Mouse (Mus musculus): ENCODE results near the gene Pdia2.
A peak's percentile ranks its signal among the peaks of the same experiment; 100 is the strongest.
"Not testable (repeated sequence)": the region's sequence is repeated elsewhere in the genome, so short reads cannot be mapped to it uniquely, and the experiment has no call there.

Gene Pdia2

DNA sequence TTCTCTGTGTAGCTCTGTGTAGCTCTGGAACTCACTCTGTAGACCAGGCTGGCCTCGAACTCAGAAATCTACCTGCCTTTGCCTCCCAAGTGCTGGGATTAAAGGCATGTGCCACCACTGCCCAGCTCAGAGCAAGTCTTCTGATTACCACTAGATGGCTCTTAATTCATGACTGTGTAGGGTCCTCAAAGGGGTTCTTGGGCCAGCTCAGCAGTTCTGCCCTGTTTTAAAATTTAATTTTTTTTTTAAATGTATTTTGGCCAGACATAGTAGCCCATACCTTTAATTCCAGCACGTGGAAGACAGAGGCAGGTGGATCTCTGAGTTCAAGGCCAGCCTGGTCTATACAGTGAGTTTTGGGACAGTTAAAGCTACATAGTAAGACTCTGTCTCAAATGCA lies 23.6 kb downstream of the Pdia2 start:
- H3K36me3 ChIP-seq (ENCODE audit: control insufficient read depth, insufficient read depth, low read length, poor library complexity, severe bottlenecking); H3K27me3 ChIP-seq (ENCODE audit: control insufficient read depth, insufficient read depth, low read length, poor library complexity, severe bottlenecking); DNase-seq (ENCODE audit: low read depth, low spot score): not testable (repeated sequence)

DNA sequence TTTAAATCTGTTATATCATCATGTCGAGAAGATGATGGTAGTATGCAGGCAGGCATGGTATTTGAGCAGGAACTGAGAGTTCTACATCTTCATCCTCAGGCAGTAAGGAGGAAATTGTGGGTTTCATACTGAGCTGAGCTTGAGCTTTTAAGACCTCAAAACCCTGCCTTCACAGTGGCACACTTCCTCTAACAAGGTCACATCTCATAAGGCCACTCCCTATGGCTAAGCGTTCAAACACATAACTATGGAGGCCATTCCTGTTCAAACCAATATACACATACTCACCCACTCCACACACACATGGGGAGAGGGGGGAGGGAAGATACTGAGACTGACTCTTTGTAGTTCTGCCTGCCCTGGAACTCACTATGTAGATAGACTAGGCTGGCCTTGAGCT lies 30.8 kb downstream of the Pdia2 start:
- no peaks in the 10 kb centered on the region for H3K36me3 ChIP-seq (ENCODE audit: control insufficient read depth, insufficient read depth, low read length, poor library complexity, severe bottlenecking)
- DNase-seq (ENCODE audit: low read depth, low spot score) = peak; percentile 88
- H3K27me3 ChIP-seq (ENCODE audit: control insufficient read depth, insufficient read depth, low read length, poor library complexity, severe bottlenecking) = no peaks in the 10 kb centered on the region

DNA sequence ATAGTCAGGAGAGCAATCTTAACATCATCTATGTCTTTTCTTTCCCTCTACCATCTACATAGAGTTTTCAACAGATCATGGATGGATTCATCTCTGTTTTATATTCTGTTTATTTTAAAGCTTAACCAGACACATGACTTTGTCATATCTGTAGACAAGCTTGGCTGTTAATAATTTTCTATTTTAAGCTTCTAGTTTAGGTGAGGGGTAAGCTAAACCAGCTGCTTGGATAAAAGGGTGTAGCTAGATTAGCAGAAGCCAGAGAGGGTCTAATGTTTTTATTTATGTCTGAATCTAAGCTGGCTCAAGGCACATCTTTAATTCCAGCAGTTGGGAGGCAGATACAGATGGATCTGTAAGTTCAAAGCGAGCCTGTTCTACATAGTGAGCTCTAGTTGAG lies 36.2 kb downstream of the Pdia2 start:
- H3K27me3 ChIP-seq (ENCODE audit: control insufficient read depth, insufficient read depth, low read length, poor library complexity, severe bottlenecking) = no peaks in the 10 kb centered on the region
- H3K36me3 ChIP-seq (ENCODE audit: control insufficient read depth, insufficient read depth, low read length, poor library complexity, severe bottlenecking) = no peaks in the 10 kb centered on the region
- DNase-seq (ENCODE audit: low read depth, low spot score) = no peak

DNA sequence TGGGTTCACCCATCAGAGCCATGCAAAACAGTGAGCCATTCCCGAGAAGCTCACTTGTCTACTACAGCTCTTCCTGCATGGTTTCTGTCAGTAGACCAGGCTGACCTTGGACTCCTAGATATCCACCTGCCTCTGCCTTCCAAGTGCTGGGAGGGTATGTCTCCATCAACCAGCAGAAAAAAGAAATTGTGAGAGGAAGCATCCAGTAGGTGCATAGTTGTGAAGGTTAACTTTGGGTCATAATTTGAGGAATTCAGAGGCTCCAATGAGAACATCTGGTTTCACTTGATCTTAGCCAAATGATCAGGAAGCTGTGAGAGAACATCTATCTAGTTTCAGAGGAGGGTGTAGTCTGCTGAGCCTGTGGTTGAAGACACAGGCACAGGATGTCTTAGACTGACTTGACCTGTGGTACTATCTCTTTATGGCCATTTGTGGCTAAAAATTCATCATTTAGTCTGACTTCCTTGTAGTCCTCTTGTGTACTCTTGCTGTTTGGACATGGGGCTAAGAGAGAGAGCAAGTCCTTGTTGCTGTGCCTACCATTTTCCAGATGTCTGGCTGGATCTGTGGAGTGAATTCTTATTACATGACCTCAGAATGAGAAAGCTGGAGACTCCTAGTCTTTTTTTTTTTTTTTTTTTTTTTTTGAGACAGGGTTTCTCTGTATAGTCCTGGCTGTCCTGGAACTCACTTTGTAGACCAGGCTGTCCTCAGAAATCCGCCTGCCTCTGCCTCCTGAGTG lies 46.8 kb downstream of the Pdia2 start:
- DNase-seq (ENCODE audit: low read depth, low spot score) = no peak
- Histone ChIP-seq H3K36me3 (ENCODE audit: control insufficient read depth, insufficient read depth, low read length, poor library complexity, severe bottlenecking) (peaks cover 8% of the 10 kb centered on the region; the same call in 1 of the 2 replicates), H3K27me3 (ENCODE audit: control insufficient read depth, insufficient read depth, low read length, poor library complexity, severe bottlenecking) (no peaks in the 10 kb centered on the region)

DNA sequence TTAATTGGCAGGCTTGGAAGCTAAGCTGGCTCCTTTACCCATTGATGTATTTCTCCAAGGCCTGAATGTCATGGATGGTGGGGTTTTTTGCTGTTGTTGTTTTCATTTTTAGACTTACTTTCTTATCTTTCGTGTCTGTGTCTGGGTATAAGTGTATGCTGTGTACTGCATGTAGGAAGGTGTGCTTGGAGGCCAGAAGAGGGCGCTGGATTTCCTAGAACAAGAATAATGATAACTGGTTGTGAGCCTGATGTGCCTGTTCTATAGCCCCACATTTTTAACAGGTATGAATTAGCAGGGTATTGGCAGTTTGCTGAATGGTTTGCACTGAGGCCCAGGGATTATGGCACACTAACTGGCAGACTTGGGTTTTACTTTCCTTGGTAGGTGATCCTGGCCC lies 49.8 kb downstream of the Pdia2 start:
- DNase-seq (ENCODE audit: low read depth, low spot score) = no peak
- Histone ChIP-seq H3K27me3 (ENCODE audit: control insufficient read depth, insufficient read depth, low read length, poor library complexity, severe bottlenecking) (no peaks in the 10 kb centered on the region), H3K36me3 (ENCODE audit: control insufficient read depth, insufficient read depth, low read length, poor library complexity, severe bottlenecking) (peaks cover 10% of the 10 kb centered on the region)

All from splenic B cell, adult 2 months (primary cell).